Mouse (Mus musculus) brain, embryonic 18.5 days (tissue): ENCODE data around the gene Insrr.

Experiments used
- DNase-seq: peaks from one replicate; pipeline ENCODE4 v3.0.0-alpha.2; 2012; ENCODE audit warnings: low read depth, low spot score

Gene Insrr

DNA sequence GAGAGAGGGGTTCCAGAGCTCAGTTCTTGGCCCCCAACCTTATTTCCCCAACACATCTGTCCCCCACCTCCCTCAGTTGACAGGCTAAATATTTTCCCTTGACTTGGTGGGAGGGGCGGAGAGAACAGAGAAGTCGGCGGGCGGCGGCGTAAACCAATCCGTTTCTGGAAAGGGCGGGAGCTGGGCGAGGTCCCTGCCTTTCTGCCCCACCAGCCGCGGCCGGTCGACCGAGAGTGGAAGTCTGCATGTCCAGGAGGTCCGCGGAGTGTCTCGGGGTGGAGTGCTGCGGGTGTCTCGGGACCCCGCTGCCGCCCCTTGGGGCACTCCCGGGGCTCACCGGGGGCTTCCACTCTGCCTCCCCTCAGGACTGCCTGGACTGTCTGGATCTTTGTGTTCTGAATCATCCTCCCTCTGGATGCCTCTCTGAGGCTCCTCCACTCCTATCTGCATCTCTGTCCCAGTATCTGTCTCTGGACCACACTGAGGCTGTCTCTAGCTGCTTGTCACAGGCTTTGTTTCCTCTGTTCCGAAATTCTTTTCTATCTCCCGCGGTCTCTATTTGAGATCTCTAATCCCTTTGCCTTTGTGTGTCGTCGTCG is at the start of gene Insrr:
TSS of gene Insrr (plus strand) at position 216 of the 599 bp plus-strand sequence.
- no peak for DNase-seq

DNA sequence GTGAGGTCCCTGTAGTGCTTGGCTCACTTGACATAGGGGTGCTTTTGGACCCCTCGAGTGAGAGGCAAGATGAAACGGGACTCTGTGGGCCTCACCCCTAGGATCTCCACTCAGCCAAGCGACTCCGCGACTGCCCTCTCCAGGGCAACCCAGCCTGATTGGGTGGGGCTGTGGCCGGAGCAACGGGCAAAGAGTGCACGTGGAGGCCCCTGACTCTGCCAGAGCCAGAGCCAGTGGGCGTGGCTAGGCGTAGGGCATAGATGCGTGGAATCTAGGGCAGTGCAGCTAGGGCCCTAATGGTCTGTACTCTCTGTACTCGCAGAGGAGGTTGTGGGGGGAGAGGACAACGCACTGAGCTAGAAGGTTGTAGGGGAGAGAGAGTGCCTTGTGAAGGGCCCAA is 48.3 kb upstream of the Insrr start, which contains the start of gene Lrrc71:
TSS of gene Lrrc71 (minus strand) at position 195 of the 400 bp plus-strand sequence.
- no peak for DNase-seq

DNA sequence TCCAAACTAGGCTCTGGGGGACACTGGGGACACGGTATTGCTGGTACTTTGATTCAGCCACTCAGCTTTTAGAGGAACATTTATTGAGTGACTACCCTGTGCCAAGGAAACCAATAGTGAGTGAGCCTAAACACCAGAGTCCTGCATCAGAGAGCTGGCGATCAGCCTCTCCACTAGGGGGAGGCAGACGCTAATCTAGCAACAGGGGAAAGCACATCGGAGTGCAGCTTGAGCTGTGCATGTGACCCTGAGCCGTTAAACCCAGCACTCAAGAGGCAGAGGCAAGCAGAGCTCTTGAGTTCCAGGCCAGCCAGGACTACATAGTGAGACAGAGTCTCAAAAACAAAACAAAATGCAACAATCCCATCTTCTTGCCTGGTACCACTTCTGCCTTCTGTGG is 47.7 kb upstream of the Insrr start:
- no peak for DNase-seq

DNA sequence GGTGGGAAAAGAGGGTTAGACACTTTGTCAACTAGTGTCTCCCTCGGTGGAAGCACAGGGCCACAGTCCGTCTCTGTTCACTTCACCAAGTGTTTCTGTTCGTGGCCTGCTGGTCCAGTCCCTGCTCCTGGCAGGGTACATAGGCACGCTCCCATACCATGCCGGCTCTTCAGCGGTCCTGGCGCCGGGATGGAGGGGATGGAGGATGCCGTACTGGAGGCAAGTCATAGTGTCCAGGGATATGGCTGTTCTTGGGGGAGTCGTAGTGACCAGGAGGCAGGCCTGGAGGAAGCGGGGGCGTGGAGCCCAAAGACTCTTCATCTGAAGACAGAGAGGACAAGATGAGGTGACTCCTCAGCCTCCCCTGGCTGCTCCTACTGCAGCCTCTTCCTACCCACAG is 46.8 kb upstream of the Insrr start:
- no peak for DNase-seq

DNA sequence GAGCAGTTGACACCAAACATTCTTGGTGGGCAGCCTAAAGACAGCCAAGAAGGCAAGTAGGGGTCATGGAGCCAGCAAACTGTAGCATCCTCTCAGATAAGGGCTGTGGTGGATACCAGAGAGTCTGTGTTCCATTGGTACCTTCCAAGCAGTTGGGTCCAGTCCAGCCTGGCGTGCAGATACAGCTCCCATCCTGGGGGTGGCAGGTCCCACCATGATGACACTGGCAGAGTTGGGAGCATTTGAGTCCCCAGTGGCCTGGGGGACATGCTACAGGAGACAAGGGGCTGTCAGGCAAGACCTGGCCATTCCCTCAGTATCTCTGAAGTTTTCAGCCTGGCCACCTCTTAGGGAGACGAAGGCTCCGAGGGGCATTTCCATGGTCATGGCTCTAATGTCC is 44.2 kb upstream of the Insrr start:
- no peak for DNase-seq

DNA sequence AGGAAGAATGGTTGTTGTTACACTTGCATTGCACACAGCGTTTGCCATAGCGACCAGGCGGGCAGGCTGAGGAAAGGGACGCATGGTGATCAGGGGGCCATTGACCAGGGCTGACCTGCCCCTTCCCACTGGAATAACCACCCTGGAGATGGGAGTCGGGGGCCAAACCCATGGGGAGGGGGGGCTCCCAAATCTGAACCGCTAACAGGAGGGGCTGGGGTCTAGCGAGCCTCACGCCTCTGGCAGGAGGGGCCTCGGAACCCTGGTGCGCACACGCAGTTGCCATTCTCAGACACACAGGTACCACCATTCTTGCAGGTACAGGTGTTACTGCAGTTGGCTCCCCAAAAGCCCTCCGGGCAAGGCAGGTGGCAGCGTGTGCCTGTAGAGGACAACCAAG is 42.9 kb upstream of the Insrr start:
- no peak for DNase-seq

DNA sequence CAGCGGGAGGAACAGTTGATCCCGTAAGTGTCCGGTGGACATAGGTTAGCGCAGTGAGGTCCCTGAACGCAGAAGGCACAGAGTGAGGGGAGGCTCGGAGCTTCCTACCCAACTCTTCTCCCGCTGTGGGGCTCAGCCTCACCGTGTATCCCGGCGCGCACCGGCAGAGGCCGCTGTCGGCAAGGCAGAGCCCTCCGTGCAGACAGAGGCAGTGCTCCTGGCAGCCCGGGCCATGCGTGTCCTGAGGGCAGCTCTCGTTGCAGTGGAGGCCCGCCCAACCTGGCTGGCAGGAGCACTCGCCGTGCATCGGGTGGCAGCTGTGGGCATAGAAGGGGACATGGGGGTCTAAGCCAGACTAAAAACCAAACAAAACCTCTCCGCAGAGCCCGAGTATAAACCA is 40.8 kb upstream of the Insrr start:
- DNase-seq = peak; percentile 26

DNA sequence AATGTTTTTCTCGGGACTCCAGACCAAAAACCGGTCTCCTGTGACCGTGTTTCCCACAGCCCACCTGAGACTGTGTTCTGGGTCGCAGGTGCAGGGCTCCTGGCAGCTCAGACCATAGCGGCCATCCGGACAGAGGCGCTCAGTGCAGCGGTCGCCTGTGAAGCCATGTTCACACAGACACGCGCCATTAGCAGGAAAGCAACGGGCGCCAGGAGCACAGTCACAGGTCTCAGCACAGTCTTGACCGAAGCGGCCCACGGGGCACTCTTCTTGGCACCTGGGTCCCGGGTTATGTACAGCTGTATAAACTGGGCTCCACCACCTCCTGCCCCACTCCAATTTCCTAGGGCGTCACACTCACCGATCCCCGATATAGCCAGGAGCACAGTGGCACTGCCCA is 40.3 kb upstream of the Insrr start:
- no peak for DNase-seq

DNA sequence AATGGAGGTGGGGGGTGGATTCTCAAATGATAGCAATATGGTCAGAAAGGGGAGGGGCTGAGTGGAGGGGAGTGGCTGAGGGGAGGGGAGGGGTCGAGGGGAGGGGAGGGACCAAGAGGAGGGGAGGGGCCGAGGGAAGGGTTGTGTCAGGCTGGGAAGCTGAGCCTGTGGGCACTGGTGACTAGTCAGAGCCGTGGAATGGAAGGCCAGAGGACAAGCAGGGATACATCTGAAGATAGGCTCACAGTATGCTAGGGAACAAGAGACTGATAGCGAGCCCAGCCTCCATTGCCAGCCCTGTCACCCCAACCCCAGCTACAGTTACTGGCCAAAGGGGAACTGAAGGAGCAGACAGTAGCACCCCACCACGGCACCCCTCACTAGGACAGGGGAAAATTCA is 38.1 kb upstream of the Insrr start:
- DNase-seq = no peak

DNA sequence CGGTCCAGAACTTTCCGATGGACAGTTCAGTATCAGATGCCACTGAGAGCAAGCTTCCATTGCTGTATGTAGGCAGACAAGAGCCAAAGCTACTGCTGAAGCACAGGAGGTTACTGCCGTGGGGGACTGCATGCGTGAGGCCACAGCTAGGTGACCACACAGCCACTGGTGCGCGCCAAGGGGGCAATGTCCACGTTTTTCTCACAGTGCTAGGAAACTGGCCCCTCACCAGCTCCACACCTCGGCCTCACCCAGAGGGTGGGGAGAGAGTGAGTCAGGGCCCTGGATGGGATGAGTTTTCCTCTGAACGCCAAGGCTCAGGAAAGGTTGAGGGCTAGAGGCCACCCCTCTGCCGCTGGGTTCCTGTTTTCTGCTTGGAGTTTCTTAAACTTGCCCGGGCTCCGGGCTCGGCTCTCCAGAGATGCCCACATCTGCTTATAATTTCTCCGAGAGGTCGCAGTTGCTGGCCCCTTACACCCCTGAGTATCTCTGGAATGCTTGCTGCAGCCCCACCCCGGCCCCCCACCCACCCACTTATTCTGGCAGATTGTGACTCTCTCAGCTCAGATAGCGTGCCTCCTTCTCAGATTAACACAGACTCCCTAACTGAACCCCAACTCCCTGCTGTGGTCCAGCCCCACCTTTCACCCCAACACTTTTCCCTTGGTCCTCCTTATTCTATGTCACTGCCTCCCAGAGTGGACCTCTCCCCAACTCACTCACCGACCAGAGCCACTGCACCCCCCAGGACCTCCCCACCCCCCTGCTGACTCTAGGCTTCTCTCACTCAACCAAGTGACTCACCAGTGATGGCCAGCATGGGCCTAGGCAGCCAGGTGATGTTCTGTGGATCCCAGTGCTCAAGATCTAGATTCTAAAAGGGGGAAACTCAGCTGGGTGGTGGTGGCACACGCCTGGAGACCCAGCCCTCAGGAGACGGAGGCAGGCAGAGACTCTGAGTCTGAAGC is 35.1 kb upstream of the Insrr start:
- no peak for DNase-seq

DNA sequence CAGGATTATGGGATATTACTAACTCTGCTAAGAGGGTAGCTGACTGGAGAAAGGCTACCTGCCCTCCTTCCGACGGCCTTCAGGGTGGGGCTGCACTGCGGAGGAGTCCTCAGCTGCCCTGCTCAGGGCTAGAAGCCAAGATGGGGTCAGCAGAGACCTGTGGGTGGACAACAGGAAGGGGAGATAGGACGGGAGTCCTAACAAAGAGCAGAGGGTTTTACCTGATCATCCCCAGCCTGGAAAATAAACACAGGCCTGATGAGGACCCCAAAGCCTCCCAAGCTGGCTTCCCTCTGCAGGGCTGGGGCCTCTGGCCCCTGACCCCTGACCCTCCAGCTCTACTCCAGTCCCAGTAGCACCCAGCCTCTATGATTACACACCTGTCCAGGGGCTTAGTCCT is 33.5 kb upstream of the Insrr start:
- DNase-seq = no peak

DNA sequence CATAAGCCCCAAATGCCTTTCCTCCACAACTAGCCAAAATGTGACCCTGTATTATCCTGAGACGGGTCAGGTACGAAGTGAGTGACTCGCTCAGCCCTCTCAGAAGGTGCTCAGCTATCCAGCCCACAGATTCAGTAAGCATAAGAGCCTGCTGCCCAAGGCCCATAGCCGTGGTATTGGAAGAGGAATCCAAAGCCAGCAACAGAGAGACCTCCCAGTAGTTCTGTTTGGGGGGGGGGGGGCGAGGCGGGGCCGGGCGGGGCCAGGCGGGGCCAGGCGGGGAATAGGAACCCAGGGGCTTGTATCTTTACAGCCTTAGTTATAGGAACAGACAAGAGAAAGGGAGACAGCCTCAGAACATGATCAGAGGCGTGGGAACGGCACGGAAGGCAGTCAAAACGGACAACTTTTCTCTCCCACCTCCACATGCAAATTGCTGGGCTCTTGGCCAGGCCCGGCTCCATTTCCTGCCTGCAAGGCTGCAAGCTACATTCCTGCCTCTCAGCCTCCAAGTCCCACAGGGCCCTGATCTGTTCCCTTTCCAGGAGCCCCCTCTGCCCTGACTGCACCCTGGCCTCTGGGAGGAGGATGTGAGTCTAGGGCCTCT is 33.0 kb upstream of the Insrr start:
- no peak for DNase-seq

DNA sequence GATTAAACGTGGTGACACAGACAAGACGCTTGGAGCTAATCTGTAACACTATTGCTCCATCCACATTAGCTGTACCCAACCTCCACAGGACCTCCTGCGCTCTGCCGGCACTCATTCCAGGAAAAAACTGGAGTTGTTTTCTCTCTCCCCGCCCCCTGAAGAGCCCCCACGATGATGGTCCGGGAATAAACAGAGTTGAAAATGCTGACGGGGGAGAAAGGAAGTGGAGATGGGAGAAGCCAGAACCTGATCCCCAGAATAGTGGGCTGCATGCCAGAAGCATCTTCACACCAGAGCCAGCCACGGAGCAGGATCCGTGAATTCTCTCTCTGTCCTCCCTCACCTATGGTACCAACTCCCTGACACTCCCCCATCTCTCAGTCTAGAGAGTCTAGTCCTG is 32.2 kb upstream of the Insrr start:
- DNase-seq = no peak

DNA sequence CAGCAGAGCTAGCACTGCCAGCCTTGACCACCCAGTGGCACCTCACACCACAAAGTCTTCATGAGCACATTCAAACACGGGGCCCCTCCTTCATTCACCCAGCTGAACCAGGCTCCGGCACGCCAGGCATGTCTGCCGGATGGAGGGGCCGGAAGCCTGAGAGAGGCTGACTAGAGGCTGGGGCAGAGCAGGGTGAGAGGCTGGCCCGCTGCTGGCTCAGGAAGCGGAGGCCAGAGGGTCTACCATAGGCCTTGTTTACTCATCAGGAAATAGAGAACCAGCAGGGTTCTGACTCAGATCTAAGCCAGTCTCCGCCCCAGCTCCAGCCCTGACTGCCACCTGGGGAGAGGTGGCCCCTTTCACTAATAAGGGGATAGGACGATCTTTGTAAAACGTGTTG is 31.7 kb upstream of the Insrr start:
- no peak for DNase-seq

DNA sequence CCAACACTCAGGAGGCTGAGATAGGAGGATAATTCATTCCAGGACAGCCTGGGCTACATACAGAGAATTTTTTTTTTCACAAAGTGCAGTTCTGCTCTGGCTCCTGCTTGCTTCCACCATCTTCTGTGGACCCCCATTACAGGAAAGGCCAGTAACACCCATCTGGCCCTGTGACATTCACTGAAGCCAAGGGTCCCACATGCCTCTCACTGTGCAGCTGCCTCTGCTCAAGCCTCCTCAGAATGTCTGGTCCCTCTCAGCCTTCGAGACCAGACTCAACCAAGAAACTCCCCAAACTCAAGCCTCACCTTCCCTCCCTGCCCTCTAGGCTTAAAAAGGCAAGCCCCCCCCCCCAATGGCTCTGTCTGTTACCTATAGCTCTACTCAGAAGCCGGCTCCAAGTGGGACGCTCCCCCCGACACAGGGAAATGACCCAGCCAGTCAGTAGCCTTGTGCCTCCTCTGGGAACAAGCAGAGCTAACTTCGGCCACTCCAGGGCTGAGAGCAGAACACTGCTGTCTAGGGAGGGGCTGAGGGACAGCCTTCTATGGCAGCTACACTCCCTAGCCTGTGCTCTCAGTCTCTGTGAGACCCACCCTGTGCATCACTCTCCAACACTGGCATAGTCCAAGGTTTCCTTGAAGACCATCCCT is 31.0 kb upstream of the Insrr start:
- no peak for DNase-seq

DNA sequence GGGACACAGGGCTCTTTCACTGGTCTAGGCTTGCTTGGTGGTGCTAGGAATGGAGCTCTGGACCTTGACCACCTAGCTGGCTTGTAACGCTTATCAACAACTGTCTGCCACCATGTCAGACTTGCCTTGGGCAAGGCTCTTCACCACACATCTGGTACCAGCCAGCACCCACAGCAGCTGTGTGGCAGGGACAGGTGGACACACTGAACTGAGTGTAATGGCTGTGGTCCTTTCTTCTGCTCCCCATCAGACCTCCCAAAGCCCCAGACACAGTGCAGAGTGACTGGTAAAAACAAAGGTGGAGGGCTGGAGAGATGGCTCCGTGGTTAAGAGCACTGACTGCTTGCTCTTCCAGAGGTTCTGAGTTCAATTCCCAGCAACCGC is 30.5 kb upstream of the Insrr start:
- DNase-seq = no peak

DNA sequence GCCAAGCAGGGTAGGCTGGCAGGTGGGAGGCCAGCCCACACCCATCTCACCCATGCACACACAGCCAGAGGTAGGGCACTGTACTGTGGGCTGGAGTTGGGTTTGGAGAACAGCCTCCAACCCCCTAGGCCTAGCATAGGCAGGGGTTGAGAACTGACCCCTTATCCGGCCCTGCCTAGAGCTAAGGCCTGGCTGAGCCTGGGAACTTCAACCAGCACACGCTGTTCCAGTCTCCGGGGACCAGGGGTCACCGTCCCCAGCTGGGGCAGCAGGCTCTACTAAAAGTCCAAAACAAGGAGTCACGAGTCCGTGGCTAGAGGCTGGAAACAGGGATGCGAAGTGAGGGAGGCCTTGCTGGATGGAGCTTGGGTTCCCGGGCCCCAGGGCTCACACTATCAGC is 29.0 kb upstream of the Insrr start:
- no peak for DNase-seq

DNA sequence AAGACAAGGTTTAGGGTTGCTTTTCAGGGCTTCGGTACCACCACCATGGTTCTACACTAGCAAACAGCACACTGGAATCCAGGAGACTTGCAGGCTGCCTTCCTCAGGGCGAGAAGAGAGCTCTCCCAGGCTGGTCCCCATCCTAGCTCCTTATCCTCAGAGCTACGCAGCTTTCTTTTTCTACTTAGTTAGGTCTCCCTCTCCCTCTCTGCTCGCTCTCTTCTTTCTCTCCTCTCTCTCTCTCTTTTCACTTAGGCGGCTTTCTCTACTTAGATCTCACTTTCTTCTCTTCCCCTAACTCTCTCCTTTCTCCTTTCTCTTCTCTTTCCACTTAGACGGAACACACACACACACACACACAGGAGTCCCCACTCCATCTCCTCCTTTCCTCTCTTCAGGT is 28.3 kb upstream of the Insrr start:
- DNase-seq = no peak

DNA sequence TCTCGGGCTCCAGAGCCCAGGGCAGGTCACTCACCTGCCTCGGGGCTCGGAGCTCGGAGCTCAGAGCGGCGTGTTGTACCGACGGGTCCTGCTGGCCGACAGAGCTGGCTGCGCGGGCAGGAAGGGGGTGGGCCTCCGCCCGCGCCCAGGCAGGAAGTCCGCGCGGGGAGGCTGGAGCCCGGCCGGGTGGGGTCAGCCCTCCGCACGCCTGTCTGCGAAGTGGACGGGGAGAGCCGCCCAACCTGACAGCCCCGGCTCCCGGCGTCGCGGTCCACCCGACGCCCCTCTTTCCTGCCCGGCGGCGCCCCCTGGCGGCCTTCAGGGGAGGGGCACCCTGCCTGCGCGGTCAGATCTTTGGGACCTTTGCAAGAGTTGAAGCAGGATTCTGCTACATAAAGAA is 27.9 kb upstream of the Insrr start:
- no peak for DNase-seq

DNA sequence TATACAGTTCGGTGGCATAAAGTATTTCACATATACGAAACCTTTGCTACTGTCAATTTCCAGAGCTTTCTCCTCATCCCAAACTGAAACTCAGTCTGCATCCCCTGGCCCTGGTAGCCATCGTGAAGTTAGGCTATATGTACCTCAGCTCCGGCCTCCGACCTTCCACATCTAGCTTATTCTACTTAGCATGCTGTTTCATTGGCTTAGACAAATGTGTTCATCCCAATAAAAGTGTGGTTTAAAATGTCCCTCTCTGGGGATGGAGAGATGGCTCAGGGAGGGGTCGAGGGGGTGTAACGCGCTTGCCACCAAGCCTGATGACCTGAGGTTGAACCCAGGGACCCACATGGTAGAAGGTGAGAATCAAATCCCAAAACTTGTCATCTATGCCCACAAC is 27.2 kb upstream of the Insrr start:
- no peak for DNase-seq

DNA sequence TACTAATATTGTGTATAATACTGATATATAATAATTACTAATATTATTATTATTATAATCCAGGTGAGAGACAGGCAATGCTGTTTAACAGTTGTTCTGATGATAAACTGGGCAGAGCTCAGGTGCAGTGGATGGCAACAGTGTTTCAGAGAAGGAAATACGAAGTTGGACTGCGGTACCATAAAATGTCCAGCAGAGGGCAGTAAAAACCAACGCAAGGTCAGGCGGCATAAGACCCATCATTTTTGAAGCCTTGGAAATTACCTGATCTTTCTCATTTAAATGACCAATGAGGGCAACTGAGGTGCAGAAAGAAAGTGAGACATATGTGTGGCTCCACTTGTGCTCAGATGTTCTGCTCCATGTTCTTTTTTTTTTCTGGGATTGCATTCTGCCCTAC is 26.5 kb upstream of the Insrr start:
- DNase-seq = no peak

DNA sequence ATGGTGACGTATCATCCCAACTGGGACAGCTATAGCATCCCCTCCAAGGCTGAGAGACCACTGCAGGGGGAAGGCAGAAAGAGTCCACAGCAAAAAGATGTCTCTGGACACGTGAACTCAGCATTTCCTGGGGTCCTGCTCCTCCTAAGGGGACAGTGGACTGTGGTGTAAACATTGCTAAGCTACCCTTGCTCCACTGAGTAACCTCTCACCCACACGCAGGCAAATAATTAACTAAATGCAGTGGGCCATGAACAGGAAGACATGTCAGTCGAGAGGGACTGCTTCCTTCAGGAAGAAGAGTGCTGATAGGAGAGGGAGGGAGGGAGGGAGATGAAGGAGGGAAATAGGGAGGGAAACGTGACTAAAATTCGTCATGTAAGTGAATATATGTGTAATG is 25.7 kb upstream of the Insrr start:
- DNase-seq = no peak
